Mouse (Mus musculus) layer of hippocampus, adult 18-20 months (tissue): Measurements from ENCODE around the gene Tpx2. TPM values are rescaled to one million over a fixed set of nuclear protein-coding genes. Genes with fewer than 3 reads are reported as not detected.

Source experiments
- DNase-seq, 2 experiments: peaks; one replicate each; pipeline ENCODE4 v3.0.0; 2022; ENCODE audit warnings: low spot score in 2 of 2
- total RNA-seq, 2 experiments: library from RNA; stranded (reverse); gene quantifications; 2 replicates each; pipeline ENCODE4 v1.2.3; 2021

The Tpx2 gene
- total RNA-seq, 2 experiments from 2014 or later = 1.6 to 1.9 TPM

DNA sequence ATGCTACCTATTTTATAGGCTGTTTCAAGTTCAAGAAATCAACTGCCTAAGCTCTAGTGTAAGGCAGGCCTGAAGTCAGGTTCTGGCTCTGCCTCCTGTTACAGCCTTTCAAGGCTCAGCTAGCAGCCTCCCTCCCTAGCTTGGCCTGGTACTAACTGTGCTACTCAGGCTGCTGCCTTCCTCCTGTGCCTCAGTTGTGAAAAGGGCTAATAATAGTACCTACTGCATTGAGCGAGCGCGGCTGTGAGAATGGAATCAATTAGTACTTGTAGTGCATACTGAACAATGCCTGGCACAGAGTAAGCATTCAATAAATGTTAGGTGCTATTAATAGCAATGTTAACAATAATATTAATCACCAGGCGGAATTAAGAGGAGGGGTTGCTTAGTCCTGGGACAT is 27.8 kb upstream of the Tpx2 start:
- peak in 1 of 2 experiments; percentile 80 for DNase-seq

DNA sequence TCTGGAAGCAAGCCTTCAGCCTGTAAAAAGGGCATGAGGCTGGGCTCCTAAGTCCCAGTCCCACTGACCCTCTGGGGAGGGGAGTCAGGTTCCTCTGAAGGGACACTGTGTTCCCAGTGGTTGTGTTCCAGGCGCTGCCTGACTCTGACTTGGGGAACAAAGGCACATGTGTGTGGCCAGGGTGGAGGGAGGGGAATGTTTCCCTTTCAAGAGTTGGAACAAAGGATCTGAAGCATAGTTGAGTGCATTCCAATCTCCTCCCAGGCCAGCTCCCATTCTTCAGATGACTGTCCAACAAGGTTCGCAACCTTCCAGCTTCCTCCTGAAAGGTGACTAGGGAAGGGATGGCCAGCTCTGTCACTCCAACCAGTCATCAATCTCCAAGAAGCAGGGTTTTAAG is 27.4 kb upstream of the Tpx2 start:
- DNase-seq = peak in 1 of 2 experiments; percentile 79

- no peak for DNase-seq
Observed at GRCm38 (mm10) chr2:152821023-152821422, 26.7 kb upstream of the Tpx2 start.

- DNase-seq = no peak
Observed at GRCm38 (mm10) chr2:152821566-152821965, 26.2 kb upstream of the Tpx2 start.

DNA sequence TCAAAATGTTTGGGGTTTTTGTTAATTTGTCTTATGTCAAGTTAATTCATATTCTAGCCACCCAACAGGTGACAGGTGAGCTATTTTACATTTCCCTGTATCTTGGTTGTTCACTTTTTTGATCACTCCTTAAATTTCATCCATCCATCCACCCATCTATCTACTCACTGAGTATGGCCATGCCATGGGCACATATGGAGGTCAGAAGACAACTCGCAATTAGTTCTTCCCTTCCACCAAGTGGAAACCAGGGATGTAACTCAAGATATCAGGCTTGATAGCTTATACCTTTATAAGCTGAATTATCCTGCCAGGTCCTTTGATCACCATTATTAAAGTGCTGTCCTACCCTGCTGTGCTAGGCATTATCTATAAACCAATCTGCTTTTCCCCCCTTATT is 24.0 kb upstream of the Tpx2 start:
- no peak for DNase-seq

- no peak for DNase-seq
Observed at GRCm38 (mm10) chr2:152824438-152825167, 23.2 kb upstream of the Tpx2 start.

DNA sequence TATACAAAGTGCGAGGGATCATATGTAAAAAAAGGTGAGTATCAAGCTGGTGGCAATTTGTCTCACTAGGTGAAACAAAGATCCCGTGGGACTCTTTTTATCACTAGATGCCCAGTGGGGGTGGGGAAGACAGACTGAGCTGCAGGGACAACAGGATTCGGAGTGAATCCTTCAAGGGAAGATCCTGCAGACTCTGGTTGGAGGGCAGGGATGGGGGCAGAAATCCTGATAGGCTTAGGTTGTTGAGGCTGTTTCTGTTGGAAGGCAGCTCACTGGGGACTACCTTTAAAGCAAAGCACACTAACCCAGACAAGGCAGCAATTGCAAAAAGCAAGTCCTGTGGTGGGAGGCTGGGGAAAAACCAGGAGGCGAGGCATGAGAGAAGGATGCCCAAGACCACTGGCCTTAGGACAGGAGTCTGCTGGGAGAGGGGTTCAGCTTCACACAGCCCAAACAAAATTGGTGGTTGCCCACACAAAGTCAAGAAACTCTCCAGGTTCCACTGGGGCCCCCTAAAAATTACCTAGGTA is 22.5 kb upstream of the Tpx2 start:
- no peak for DNase-seq

DNA sequence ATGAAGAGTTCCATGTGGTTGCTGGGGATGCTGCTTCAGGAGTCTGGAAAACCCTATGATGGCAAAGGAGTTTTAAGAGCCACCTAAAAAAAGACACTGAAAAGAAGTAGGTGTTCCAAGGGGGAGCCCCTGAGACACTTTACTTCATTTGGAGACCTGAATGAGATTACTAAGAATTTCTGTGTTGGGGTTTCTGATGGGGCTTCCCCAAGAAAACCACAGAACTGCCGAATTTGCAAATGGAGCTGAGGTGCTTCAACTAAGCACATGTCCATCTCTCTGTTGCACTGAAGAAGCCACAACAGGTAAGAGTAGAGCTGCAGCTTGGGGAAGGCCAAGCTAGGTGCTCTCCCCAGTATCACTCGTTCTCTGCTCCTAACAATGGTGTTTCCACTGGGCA is 22.1 kb upstream of the Tpx2 start:
- DNase-seq = no peak

DNA sequence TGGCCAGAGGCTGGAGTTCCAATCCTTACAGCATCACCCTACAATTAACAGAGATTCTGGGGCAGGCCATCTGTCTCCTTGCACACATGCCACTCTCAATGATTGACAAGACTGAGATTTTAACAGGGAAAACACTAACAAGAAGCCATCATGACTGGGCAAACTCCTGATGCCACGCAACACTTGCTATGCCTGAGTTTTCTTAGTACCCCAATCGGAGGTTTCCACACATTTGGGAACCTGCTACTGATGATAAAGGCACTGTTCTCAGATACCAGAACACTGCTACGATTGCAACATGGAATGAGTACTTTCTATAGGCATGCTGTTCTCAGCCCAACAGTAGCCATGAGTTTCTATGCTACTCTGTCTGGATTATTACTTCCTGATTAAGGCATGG is 21.3 kb upstream of the Tpx2 start:
- DNase-seq = no peak

- no peak for DNase-seq
Observed at GRCm38 (mm10) chr2:152827321-152828010, 20.3 kb upstream of the Tpx2 start.

GRCm38 (mm10) chr2:152828011-152828370 is 19.8 kb upstream of the Tpx2 start:
- no peak for DNase-seq

DNA sequence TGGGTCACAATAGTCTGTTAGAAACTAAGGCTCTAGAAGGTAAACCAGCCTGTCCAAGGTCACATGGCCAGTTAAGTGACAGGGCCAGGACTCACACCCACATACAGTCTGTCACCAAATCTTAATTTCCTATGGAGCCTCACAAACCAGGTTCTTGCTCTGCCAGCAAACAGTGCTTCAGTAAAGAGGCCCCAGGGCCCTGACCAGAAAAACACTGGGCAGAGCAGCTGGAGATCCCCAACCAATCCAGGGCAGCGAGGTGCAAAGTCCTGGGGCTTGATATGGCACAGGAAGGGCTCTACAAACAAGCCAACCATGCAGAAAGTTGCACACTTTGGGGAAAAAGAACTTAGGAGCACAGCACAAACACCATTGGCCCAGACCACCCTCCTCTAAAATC is 19.2 kb upstream of the Tpx2 start:
- DNase-seq = no peak

DNA sequence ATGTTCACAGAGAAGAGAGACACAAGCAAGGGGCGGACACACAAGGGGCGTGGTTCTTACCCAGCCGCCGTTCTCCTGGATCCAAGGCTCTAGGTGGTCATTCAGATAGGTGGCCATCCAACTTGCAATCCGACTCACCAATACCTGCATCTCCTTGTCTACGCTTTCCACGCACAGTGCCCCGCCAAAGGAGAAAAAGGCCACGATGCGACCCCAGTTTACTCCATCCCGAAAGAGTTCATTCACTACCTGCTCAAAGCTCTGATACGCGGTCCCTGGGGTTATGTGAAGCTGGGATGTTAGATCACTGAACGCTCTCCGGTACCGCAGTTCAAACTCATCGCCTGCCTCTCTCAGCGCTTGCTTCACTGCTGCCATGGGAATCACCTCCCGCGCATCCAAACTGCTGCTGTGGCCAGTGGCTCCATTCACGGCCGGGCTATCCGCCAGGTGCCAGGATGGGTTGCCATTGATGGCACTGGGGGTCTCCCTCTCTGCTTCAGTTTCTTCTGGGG is 18.3 kb upstream of the Tpx2 start:
- DNase-seq = peak in 1 of 2 experiments; percentile 50

GRCm38 (mm10) chr2:152830021-152830921 is 17.5 kb upstream of the Tpx2 start:
- DNase-seq = peak; percentile 86 to 91

DNA sequence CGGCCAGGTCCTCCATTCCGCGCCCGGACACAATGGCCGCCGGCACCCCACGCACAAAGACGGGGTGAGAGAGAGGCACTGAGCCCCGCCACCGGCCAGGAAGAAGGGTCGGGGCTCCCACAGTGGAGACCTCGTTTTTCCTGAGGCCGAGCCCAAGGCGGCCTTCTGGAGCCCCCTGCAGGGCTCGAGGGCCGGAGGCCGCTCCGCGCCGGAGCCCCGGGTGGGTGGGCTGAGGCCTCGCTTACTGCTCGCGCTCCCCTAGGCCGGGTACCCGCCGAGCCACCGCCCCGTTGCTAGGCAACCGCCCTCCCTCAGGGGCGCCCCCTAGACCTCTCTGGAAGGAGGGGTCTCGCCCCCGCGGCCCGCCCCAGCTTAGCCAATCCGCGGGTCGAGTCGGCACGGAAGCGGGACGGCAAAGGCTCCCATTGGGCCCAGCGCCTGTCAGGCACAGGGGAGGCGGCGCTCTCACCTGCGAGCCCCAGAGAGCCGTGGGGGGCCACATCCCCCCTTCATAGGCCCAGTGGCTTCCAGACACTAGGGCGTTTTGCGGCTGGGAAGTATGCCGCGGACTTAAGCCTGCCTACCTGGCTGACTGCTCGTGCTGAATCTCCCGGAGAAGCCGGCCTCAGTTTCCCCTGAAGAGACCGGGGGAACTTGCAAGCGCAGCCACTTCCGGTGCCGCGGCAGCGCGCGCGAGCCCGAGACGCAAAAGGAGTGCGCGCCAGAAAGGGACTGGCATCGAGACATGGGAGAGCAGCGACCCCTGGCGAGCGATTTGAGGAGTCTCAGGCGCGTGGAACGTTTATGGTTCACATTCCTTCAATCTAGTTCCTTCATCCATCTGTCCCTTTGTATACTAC is 16.5 kb upstream of the Tpx2 start, which contains the start of gene Bcl2l1:
TSS of gene Bcl2l1 (minus strand) at position 710 of the 860 bp plus-strand sequence.
- DNase-seq = peak; percentile 98 to 99

DNA sequence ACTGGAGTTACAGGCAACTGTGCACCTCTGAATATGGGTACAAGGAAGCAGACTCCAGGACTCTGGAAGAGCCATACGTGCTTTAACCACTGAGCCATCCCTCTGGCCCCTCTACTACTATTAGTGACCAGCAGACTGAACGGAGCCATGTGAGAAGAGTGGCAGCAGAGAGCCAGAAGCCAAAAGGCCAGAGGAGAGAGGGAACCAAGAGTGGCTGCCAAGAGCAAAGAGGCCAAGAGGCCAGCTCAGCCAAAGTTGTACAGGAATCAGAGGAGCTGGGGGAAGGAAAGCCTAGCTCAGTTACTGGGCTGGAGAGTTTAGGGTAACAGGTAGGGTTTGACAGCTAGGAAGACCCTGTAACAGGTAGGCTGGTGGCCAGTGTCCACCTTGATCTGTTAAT is 8.5 kb upstream of the Tpx2 start:
- no peak for DNase-seq

GRCm38 (mm10) chr2:152842741-152843140 is 5.0 kb upstream of the Tpx2 start:
- DNase-seq = no peak

GRCm38 (mm10) chr2:152847057-152847814 is 528 bp upstream of the Tpx2 start:
- no peak for DNase-seq

GRCm38 (mm10) chr2:152848466-152848865 is 702 bp downstream of the Tpx2 start:
- DNase-seq = no peak

DNA sequence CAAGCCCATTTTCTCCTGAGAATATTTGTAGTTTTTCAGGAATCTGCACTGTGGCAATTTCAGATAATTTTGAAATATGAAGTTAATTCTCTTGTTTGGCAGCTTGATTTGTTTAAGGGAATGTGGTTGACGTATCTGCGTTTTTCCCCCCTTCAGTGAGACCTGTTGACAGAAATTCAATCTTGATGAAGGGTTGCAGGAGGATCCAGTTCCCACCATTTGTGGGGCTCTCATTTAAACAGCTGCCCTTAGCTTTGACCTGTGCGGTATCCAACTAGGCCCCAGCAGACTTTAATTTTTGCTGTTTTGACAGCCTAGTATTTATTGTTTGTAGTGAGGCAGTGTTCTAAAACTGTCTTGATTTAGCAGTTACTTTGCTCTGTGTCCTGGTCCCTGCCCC is 11.7 kb downstream of the Tpx2 start:
- DNase-seq = no peak
